Mouse (Mus musculus) CH12.LX (cell line): ENCODE results near the gene Fnd3c2. TPM values are rescaled to one million over a fixed set of nuclear protein-coding genes. Genes with fewer than 3 reads are reported as not detected.

Source experiments
- DNase-seq: peaks from one replicate; pipeline ENCODE4 v3.0.0-alpha.2; 2013; ENCODE audit errors: extremely low read depth
- H3K27ac ChIP-seq: 2 replicates; pipeline ENCODE4 v1.5.1; 2012; ENCODE audit warnings: low read depth, mild to moderate bottlenecking, control low read depth, moderate library complexity; ENCODE audit not compliant: insufficient read depth
- H3K27me3 ChIP-seq: replicated peaks from 2 replicates; pipeline ENCODE3; 2012; ENCODE audit warnings: inconsistent platforms
- H3K36me3 ChIP-seq, 2 experiments: replicated peaks in 1 of 2; 2 replicates each; pipeline versions ENCODE3 to v1.6.1; 2012; ENCODE audit warnings: inconsistent platforms in 1 of 2, low read length in 1 of 2, mild to moderate bottlenecking in 1 of 2, mixed read lengths in 1 of 2, moderate library complexity in 1 of 2; ENCODE audit not compliant: control insufficient read depth in 1 of 2, insufficient read depth in 1 of 2
- H3K4me1 ChIP-seq, 2 experiments: 2 replicates each; pipeline ENCODE4 v1.6.1; 2012; ENCODE audit warnings: inconsistent platforms in 1 of 2, moderate library complexity in 1 of 2; ENCODE audit not compliant: insufficient read depth in 2 of 2, control insufficient read depth in 1 of 2
- H3K4me2 ChIP-seq: 2 replicates; pipeline ENCODE4 v1.6.1; 2012; ENCODE audit warnings: low read depth, mild to moderate bottlenecking, control low read depth; ENCODE audit not compliant: poor library complexity, insufficient read depth, severe bottlenecking
- H3K4me3 ChIP-seq, 3 experiments: fragments of 150-350 bp in 1 of 3; sonication (generic) in 1 of 3; replicated peaks in 1 of 3; 2 replicates each; pipeline versions ENCODE3 to v1.5.1; 2011 to 2012; ENCODE audit warnings: low read depth in 2 of 3, low read length in 2 of 3, mild to moderate bottlenecking in 2 of 3, moderate library complexity in 2 of 3, control low read depth in 1 of 3, improper control_type of control experiment in 1 of 3, inconsistent platforms in 1 of 3, mixed read lengths in 1 of 3; ENCODE audit not compliant: poor library complexity in 1 of 3
- H3K79me2 ChIP-seq: replicated peaks from 2 replicates; pipeline ENCODE4 v1.6.1; 2012; ENCODE audit warnings: mild to moderate bottlenecking, moderate library complexity; ENCODE audit not compliant: control insufficient read depth, poor library complexity, insufficient read depth, severe bottlenecking; ENCODE audit errors: extremely low read depth
- H3K9ac ChIP-seq: 2 replicates; pipeline ENCODE4 v1.6.1; 2012; ENCODE audit warnings: low read depth, mild to moderate bottlenecking, control low read depth, moderate library complexity; ENCODE audit not compliant: insufficient read depth
- H3K9me3 ChIP-seq: replicated peaks from 2 replicates; pipeline ENCODE3; 2012; ENCODE audit warnings: low read length, inconsistent platforms, mixed read lengths
- BHLHE40 ChIP-seq: IDR thresholded peaks from 2 replicates; pipeline ENCODE4 v1.6.1; 2011; ENCODE audit warnings: mild to moderate bottlenecking, low read depth, low read length, improper control_type of control experiment
- CHD1 ChIP-seq: IDR thresholded peaks from 2 replicates; pipeline ENCODE4 v1.6.1; 2012; ENCODE audit warnings: low read depth, low read length, improper control_type of control experiment, inconsistent platforms
- CHD2 ChIP-seq: IDR thresholded peaks from 2 replicates; pipeline ENCODE4 v1.6.1; 2011; ENCODE audit warnings: low read length, improper control_type of control experiment
- CTCF ChIP-seq, 2 experiments: IDR thresholded peaks in 1 of 2; conservative IDR thresholded peaks in 1 of 2; 2 replicates each; pipeline ENCODE4 v1.5.1; 2011 to 2012; ENCODE audit warnings: low read depth in 2 of 2, low read length in 2 of 2, improper control_type of control experiment in 1 of 2, inconsistent platforms in 1 of 2, mild to moderate bottlenecking in 1 of 2, moderate library complexity in 1 of 2
- E2F4 ChIP-seq: IDR thresholded peaks from 2 replicates; pipeline ENCODE4 v1.6.1; 2011; ENCODE audit warnings: low read depth, low read length, improper control_type of control experiment; ENCODE audit not compliant: insufficient replicate concordance
- ELF1 ChIP-seq: IDR thresholded peaks from 2 replicates; pipeline ENCODE4 v1.6.1; 2014; ENCODE audit warnings: low read depth, mild to moderate bottlenecking, inconsistent platforms, low read length, improper control_type of control experiment
- EP300 ChIP-seq: IDR thresholded peaks from 2 replicates; pipeline ENCODE4 v1.6.1; 2011; ENCODE audit warnings: low read length, improper control_type of control experiment
- ETS1 ChIP-seq: conservative IDR thresholded peaks from 2 replicates; pipeline ENCODE4 v1.6.1; 2012; ENCODE audit warnings: low read depth, mild to moderate bottlenecking, inconsistent platforms, low read length, improper control_type of control experiment, moderate library complexity
- GABPA ChIP-seq: IDR thresholded peaks from 2 replicates; pipeline ENCODE4 v1.6.1; 2012; ENCODE audit warnings: low read depth, low read length, improper control_type of control experiment, inconsistent platforms; ENCODE audit not compliant: insufficient replicate concordance
- HCFC1 ChIP-seq: IDR thresholded peaks from 2 replicates; pipeline ENCODE4 v1.6.1; 2012; ENCODE audit warnings: low read depth, mild to moderate bottlenecking, inconsistent platforms, low read length, improper control_type of control experiment
- IRF4 ChIP-seq: IDR thresholded peaks from 2 replicates; pipeline ENCODE4 v1.6.1; 2014; ENCODE audit warnings: low read depth, mild to moderate bottlenecking, inconsistent platforms, low read length, improper control_type of control experiment
- JUN ChIP-seq: IDR thresholded peaks from 2 replicates; pipeline ENCODE4 v1.6.1; 2011; ENCODE audit warnings: low read depth, mild to moderate bottlenecking, low read length, improper control_type of control experiment, moderate library complexity; ENCODE audit not compliant: insufficient read depth
- JUND ChIP-seq: conservative IDR thresholded peaks from 2 replicates; pipeline ENCODE4 v1.6.1; 2011; ENCODE audit warnings: low read depth, low read length, improper control_type of control experiment
- KAT2A ChIP-seq: IDR thresholded peaks from 2 replicates; pipeline ENCODE4 v1.6.1; 2012; ENCODE audit warnings: low read length, improper control_type of control experiment, inconsistent platforms; ENCODE audit not compliant: insufficient replicate concordance
- MAFK ChIP-seq: IDR thresholded peaks from 2 replicates; pipeline ENCODE4 v1.6.1; 2011; ENCODE audit warnings: low read length, improper control_type of control experiment; ENCODE audit not compliant: insufficient replicate concordance
- MAX ChIP-seq: IDR thresholded peaks from 2 replicates; pipeline ENCODE4 v1.6.1; 2011; ENCODE audit warnings: low read length, improper control_type of control experiment
- MAZ ChIP-seq: IDR thresholded peaks from 2 replicates; pipeline ENCODE4 v1.6.1; 2012; ENCODE audit warnings: low read depth, mild to moderate bottlenecking, inconsistent platforms, low read length, improper control_type of control experiment, moderate library complexity
- MEF2A ChIP-seq: IDR thresholded peaks from 2 replicates; pipeline ENCODE4 v1.6.1; 2014; ENCODE audit warnings: low read depth, mild to moderate bottlenecking, inconsistent platforms, low read length, improper control_type of control experiment, borderline replicate concordance
- MXI1 ChIP-seq: IDR thresholded peaks from 2 replicates; pipeline ENCODE4 v1.6.1; 2011; ENCODE audit warnings: mild to moderate bottlenecking, low read depth, low read length, improper control_type of control experiment
- MYC ChIP-seq: IDR thresholded peaks from 2 replicates; pipeline ENCODE4 v1.6.1; 2011; ENCODE audit warnings: low read depth, mild to moderate bottlenecking, improper control_type of control experiment, low read length
- NELFE ChIP-seq: IDR thresholded peaks from 2 replicates; pipeline ENCODE4 v1.6.1; 2011; ENCODE audit warnings: low read depth, low read length, improper control_type of control experiment
- NRF1 ChIP-seq: IDR thresholded peaks from 2 replicates; pipeline ENCODE4 v1.6.1; 2014; ENCODE audit warnings: low read depth, mild to moderate bottlenecking, inconsistent platforms, low read length, improper control_type of control experiment, moderate library complexity
- PAX5 ChIP-seq: IDR thresholded peaks from 2 replicates; pipeline ENCODE4 v1.6.1; 2012; ENCODE audit warnings: low read length, inconsistent platforms, mixed read lengths
- POLR2A ChIP-seq: IDR thresholded peaks from 2 replicates; pipeline ENCODE4 v1.6.1; 2011; ENCODE audit warnings: low read depth, mild to moderate bottlenecking, improper control_type of control experiment, low read length
- POLR2AphosphoS2 ChIP-seq: IDR thresholded peaks from 2 replicates; pipeline ENCODE4 v1.6.1; 2011; ENCODE audit warnings: low read depth, low read length, improper control_type of control experiment
- RAD21 ChIP-seq: IDR thresholded peaks from 2 replicates; pipeline ENCODE4 v1.6.1; 2011; ENCODE audit warnings: low read depth, mild to moderate bottlenecking, low read length, improper control_type of control experiment, moderate library complexity
- RCOR1 ChIP-seq: conservative IDR thresholded peaks from 2 replicates; pipeline ENCODE4 v1.6.1; 2012; ENCODE audit warnings: low read depth, mild to moderate bottlenecking, inconsistent platforms, low read length, improper control_type of control experiment
- SIN3A ChIP-seq: IDR thresholded peaks from 2 replicates; pipeline ENCODE4 v1.6.1; 2012; ENCODE audit warnings: low read length, improper control_type of control experiment, inconsistent platforms
- SMC3 ChIP-seq: IDR thresholded peaks from 2 replicates; pipeline ENCODE4 v1.6.1; 2011; ENCODE audit warnings: low read depth, low read length, improper control_type of control experiment
- TBP ChIP-seq: conservative IDR thresholded peaks from 2 replicates; pipeline ENCODE4 v1.6.1; 2011; ENCODE audit warnings: low read depth, low read length, improper control_type of control experiment
- TCF12 ChIP-seq: IDR thresholded peaks from 2 replicates; pipeline ENCODE4 v1.6.1; 2014; ENCODE audit warnings: low read depth, mild to moderate bottlenecking, inconsistent platforms, low read length, improper control_type of control experiment
- UBTF ChIP-seq: IDR thresholded peaks from 2 replicates; pipeline ENCODE4 v1.6.1; 2012; ENCODE audit warnings: low read depth, mild to moderate bottlenecking, inconsistent platforms, low read length, improper control_type of control experiment, moderate library complexity
- USF1 ChIP-seq: IDR thresholded peaks from 2 replicates; pipeline ENCODE4 v1.6.1; 2014; ENCODE audit warnings: low read depth, mild to moderate bottlenecking, inconsistent platforms, low read length, improper control_type of control experiment
- USF2 ChIP-seq: conservative IDR thresholded peaks from 2 replicates; pipeline ENCODE4 v1.6.1; 2011; ENCODE audit warnings: low read depth, low read length, improper control_type of control experiment
- ZC3H11A ChIP-seq: IDR thresholded peaks from 2 replicates; pipeline ENCODE4 v1.6.1; 2012; ENCODE audit warnings: low read depth, mild to moderate bottlenecking, inconsistent platforms, low read length, improper control_type of control experiment
- ZKSCAN1 ChIP-seq: IDR thresholded peaks from 2 replicates; pipeline ENCODE4 v1.6.1; 2012; ENCODE audit warnings: low read depth, inconsistent platforms, low read length, improper control_type of control experiment, borderline replicate concordance
- ZMIZ1 ChIP-seq: IDR thresholded peaks from 2 replicates; pipeline ENCODE4 v1.6.1; 2012; ENCODE audit warnings: low read depth, mild to moderate bottlenecking, inconsistent platforms, low read length, improper control_type of control experiment
- ZNF384 ChIP-seq: IDR thresholded peaks from 2 replicates; pipeline ENCODE4 v1.6.1; 2012; ENCODE audit warnings: low read depth, low read length, improper control_type of control experiment, inconsistent platforms
- dilution Hi-C: fragments of 300-500 bp; cut with MboI; formaldehyde crosslinking; loops from 2 replicates; pipeline ENCODE4 v1.14.3; 2020; ENCODE audit warnings: low sequenced_read_pairs; ENCODE audit not compliant: extremely low pct_unique_long_range_greater_than_20kb, extremely low pct_ligation_motif_present
- in situ Hi-C: fragments of 300-500 bp; cut with MboI; formaldehyde crosslinking; loops from 3 replicates; pipeline ENCODE4 v1.14.3; 2019; ENCODE audit warnings: low sequenced_read_pairs, low pct_ligation_motif_present, low pct_unique_long_range_greater_than_20kb, mixed read lengths
- polyA plus RNA-seq: library from polyadenylated mRNA; unstranded; fragments of >175 nt; gene quantifications from 2 replicates; pipeline ENCODE4 v1.2.1, GENCODE M21; 2012; ENCODE audit warnings: low read depth; ENCODE audit not compliant: insufficient read length
- total RNA-seq, 2 experiments: library from RNA; depleted of rRNA; stranded (reverse); fragments of 300-350 nt in 1 of 2; fragments of >200 nt in 1 of 2; gene quantifications; 2 replicates each; pipeline ENCODE4 v1.2.3; 2012 to 2014

Fnd3c2 gene
- total and polyA plus RNA-seq, 3 experiments, result not detected

DNA sequence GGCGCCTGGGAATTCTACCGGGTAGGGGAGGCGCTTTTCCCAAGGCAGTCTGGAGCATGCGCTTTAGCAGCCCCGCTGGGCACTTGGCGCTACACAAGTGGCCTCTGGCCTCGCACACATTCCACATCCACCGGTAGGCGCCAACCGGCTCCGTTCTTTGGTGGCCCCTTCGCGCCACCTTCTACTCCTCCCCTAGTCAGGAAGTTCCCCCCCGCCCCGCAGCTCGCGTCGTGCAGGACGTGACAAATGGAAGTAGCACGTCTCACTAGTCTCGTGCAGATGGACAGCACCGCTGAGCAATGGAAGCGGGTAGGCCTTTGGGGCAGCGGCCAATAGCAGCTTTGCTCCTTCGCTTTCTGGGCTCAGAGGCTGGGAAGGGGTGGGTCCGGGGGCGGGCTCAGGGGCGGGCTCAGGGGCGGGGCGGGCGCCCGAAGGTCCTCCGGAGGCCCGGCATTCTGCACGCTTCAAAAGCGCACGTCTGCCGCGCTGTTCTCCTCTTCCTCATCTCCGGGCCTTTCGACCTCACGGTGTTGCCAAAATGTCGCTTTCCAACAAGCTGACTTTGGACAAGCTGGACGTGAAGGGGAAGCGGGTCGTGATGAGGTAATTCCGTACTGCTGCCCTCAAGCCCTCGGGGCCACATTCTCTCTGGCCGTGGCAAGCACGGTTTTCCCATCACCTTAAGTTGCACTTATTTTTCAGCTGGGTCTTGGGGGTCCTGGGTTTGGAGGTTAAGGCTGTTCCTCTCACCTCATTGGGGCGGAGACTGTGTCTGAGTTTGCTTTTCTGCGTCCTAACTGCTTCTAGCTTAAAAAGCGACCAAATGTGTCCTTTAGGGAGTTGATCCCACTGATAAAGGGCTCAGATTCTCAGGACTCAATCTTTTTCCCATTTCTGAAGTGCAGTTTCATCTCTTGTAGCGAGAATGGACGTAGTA, 68.2 kb downstream of the Fnd3c2 start, which contains the start of gene Pgk1:
Gene Pgk1 (plus strand): TSS at position 388 of the 937 bp plus-strand sequence.
- peak within 1 kb of the TSS; percentile 54 for H3K27ac ChIP-seq
- H3K4me1 ChIP-seq, result peaks cover 0 to 7% of the 10 kb centered on the region in 2 experiments; a peak in 2 of 4 replicates
- in situ Hi-C loops (no loop called here), dilution Hi-C loops (no loop called here)
- H3K36me3 ChIP-seq, result peaks cover 0 to 6% of the 10 kb centered on the region in 2 experiments
- peak within 1 kb of the TSS; percentile 69 to 98 (median 84) for H3K4me3 ChIP-seq
- peaks cover 46% of the 10 kb centered on the region for H3K79me2 ChIP-seq
- TF ChIP-seq HCFC1 (peak; percentile 51), GABPA (no peak), ELF1 (peak; percentile 82), KAT2A (no peak), CTCF (conservative IDR thresholded peaks at IDR 0.05 in 1 of 2, IDR thresholded peaks at IDR 0.05 in 1 of 2; ENCODE audit: low read depth in 2 of 2, low read length in 2 of 2) (no peak), JUN (no peak), POLR2A (peak; percentile 84), USF1 (no peak), ZC3H11A (no peak), MYC (no peak), JUND (no peak), RCOR1 (no peak), MXI1 (no peak; the same call in 1 of the 2 replicates), CHD1 (no peak), NRF1 (peak; percentile 82), MAX (no peak), SMC3 (no peak), IRF4 (no peak), EP300 (no peak), NELFE (peak; percentile 58), MEF2A (no peak), ZMIZ1 (0 out of 2 replicates have a peak, but pooled peaks have one; percentile 1), UBTF (no peak), MAFK (no peak), USF2 (no peak), ZKSCAN1 (no peak), PAX5 (no peak), SIN3A (peak; percentile 60), CHD2 (peak; percentile 63; the same call in 1 of the 2 replicates), RAD21 (no peak), TCF12 (0 out of 2 replicates have a peak, but pooled peaks have one; percentile 21), POLR2AphosphoS2 (no peak), BHLHE40 (peak; percentile 83), ETS1 (no peak), E2F4 (no peak), MAZ (no peak), ZNF384 (no peak), TBP (peak; percentile 25; the same call in 1 of the 2 replicates)
- no peaks in the 10 kb centered on the region for H3K9me3 ChIP-seq
- peak within 1 kb of the TSS; percentile 68 for H3K4me2 ChIP-seq
- peak within 1 kb of the TSS; percentile 82 for H3K9ac ChIP-seq
- no peaks in the 10 kb centered on the region for H3K27me3 ChIP-seq
- peak; percentile 94 for DNase-seq
